Mouse (Mus musculus) ovary, postnatal 10 days (tissue): Measurements from ENCODE around the gene Col17a1.
A peak's percentile ranks its signal among the peaks of the same experiment; 100 is the strongest.

Experiments used
- DNase-seq: peaks from one replicate; pipeline ENCODE4 v3.0.0; 2022; ENCODE audit warnings: low spot score

The Col17a1 gene

GRCm38 (mm10) chr19:47691994-47692393 is at the start of gene Col17a1:
Gene Col17a1 (minus strand): TSS chr19:47692094.
- no peak for DNase-seq

- no peak for DNase-seq
These were observed 40.0 kb upstream of the Col17a1 start for GRCm38 (mm10) chr19:47731931-47732330.

- DNase-seq = peak; percentile 96
These were observed 39.4 kb upstream of the Col17a1 start, which contains the start of gene Sfr1 for GRCm38 (mm10) chr19:47731071-47731881. Gene Sfr1 (plus strand): TSS chr19:47731682.

GRCm38 (mm10) chr19:47730691-47731070 is 38.8 kb upstream of the Col17a1 start:
- DNase-seq = peak; percentile 41

GRCm38 (mm10) chr19:47725643-47726140 is 33.8 kb upstream of the Col17a1 start:
- no peak for DNase-seq

- DNase-seq = no peak
These were observed 33.0 kb upstream of the Col17a1 start for GRCm38 (mm10) chr19:47724903-47725302.

- no peak for DNase-seq
These were observed 30.6 kb upstream of the Col17a1 start for GRCm38 (mm10) chr19:47722471-47722870.

- no peak for DNase-seq
These were observed 27.3 kb upstream of the Col17a1 start for GRCm38 (mm10) chr19:47719147-47719546.

GRCm38 (mm10) chr19:47716144-47716543 is 24.2 kb upstream of the Col17a1 start:
- DNase-seq = no peak

- DNase-seq = no peak
These were observed 21.6 kb upstream of the Col17a1 start for GRCm38 (mm10) chr19:47713457-47713856.

- no peak for DNase-seq
These were observed 18.5 kb upstream of the Col17a1 start for GRCm38 (mm10) chr19:47710376-47710775.

GRCm38 (mm10) chr19:47705772-47706309 is 13.9 kb upstream of the Col17a1 start:
- no peak for DNase-seq

- no peak for DNase-seq
These were observed 13.3 kb upstream of the Col17a1 start for GRCm38 (mm10) chr19:47705080-47705771.

- no peak for DNase-seq
These were observed 8.6 kb upstream of the Col17a1 start for GRCm38 (mm10) chr19:47700509-47700908.

GRCm38 (mm10) chr19:47699743-47700142 is 7.8 kb upstream of the Col17a1 start:
- no peak for DNase-seq

- DNase-seq = no peak
These were observed 6.4 kb upstream of the Col17a1 start for GRCm38 (mm10) chr19:47698266-47698665.

- DNase-seq = no peak
These were observed 5.2 kb upstream of the Col17a1 start for GRCm38 (mm10) chr19:47697067-47697466.

- no peak for DNase-seq
These were observed 4.5 kb upstream of the Col17a1 start for GRCm38 (mm10) chr19:47696411-47696810.

- no peak for DNase-seq
These were observed 3.8 kb upstream of the Col17a1 start for GRCm38 (mm10) chr19:47695725-47696124.

- no peak for DNase-seq
These were observed 2.3 kb downstream of the Col17a1 start for GRCm38 (mm10) chr19:47689592-47689991.

GRCm38 (mm10) chr19:47678675-47679074 is 13.2 kb downstream of the Col17a1 start:
- DNase-seq = no peak

GRCm38 (mm10) chr19:47674419-47674818 is 17.5 kb downstream of the Col17a1 start:
- DNase-seq = no peak

- no peak for DNase-seq
These were observed 23.5 kb downstream of the Col17a1 start for GRCm38 (mm10) chr19:47668399-47668798.
